Mouse (Mus musculus) limb, embryonic 11.5 days (tissue): ENCODE results near the gene Opalin. TPM values are rescaled to one million over a fixed set of nuclear protein-coding genes. Genes with fewer than 3 reads are reported as not detected.
A peak's percentile ranks its signal among the peaks of the same experiment; 100 is the strongest.

Experiments used
- ATAC-seq: fragments of 200-750 bp; cut with Nextera tagmentation; 2 replicates; pipeline ENCODE4 v1.8.0; 2017; ENCODE audit warnings: low read depth; ENCODE audit not compliant: insufficient number of reproducible peaks, low FRiP score, low TSS enrichment
- DNase-seq: peaks from one replicate; pipeline ENCODE4 v3.0.0-alpha.2; 2015; ENCODE audit warnings: low spot score
- H3K27ac ChIP-seq: fragments of 300-500 bp; sonication (generic); replicated peaks from 2 replicates; pipeline ENCODE4 v1.5.1; 2014; ENCODE audit warnings: low read depth, mild to moderate bottlenecking, low read length
- H3K27me3 ChIP-seq: fragments of 300-500 bp; sonication (generic); 2 replicates; pipeline ENCODE4 v1.6.1; 2014; ENCODE audit warnings: mild to moderate bottlenecking, low read length, mixed read lengths; ENCODE audit not compliant: control insufficient read depth, insufficient read depth
- H3K36me3 ChIP-seq: fragments of 300-500 bp; sonication (generic); 2 replicates; pipeline ENCODE4 v1.6.1; 2014; ENCODE audit warnings: mild to moderate bottlenecking, low read length, moderate library complexity, mixed read lengths; ENCODE audit not compliant: control insufficient read depth, insufficient read depth
- H3K4me1 ChIP-seq: fragments of 300-500 bp; sonication (generic); 2 replicates; pipeline ENCODE4 v1.6.1; 2014; ENCODE audit warnings: low read length, mixed read lengths; ENCODE audit not compliant: control insufficient read depth, insufficient read depth
- H3K4me2 ChIP-seq: fragments of 300-500 bp; sonication (generic); 2 replicates; pipeline ENCODE4 v1.6.1; 2014; ENCODE audit warnings: low read depth, mild to moderate bottlenecking, moderate library complexity; ENCODE audit not compliant: severe bottlenecking
- H3K4me3 ChIP-seq: fragments of 300-500 bp; sonication (generic); 2 replicates; pipeline ENCODE4 v1.5.1; 2014; ENCODE audit warnings: low read depth, low read length
- H3K9ac ChIP-seq: fragments of 300-500 bp; sonication (generic); 2 replicates; pipeline ENCODE4 v1.6.1; 2014; ENCODE audit warnings: mild to moderate bottlenecking, low read length
- H3K9me3 ChIP-seq: fragments of 300-500 bp; sonication (generic); 2 replicates; pipeline ENCODE4 v1.6.1; 2016; ENCODE audit warnings: low read length; ENCODE audit not compliant: control insufficient read depth
- WGBS: fragments of 180-500 bp; shearing (Covaris S2); extraction: QIAGEN DNeasy Blood & Tissue Kit; methylation state at CpG from one replicate; pipeline ENCODE4 v1.1.7; 2014; 5-methylcytosine and 5-hydroxymethylcytosine counted together
- polyA plus RNA-seq: library from polyadenylated mRNA; unstranded; fragments of >200 nt; fragmentation: Nextera tagmentation; extraction: Ambion mirVana; gene quantifications from 2 replicates; pipeline ENCODE4 v1.2.1, GENCODE M21; 2014

Gene Opalin
- polyA plus RNA-seq, 1 experiment from 2014 or later, result not detected

GRCm38 (mm10) chr19:41019164-41019675 lies 57.7 kb downstream of the Opalin start:
- Histone ChIP-seq H3K27ac (no peak overlapping the region), H3K9ac (no peak overlapping the region), H3K4me1 (no peaks in the 10 kb centered on the region), H3K4me3 (no peak overlapping the region), H3K4me2 (no peak overlapping the region), H3K9me3 (no peaks in the 10 kb centered on the region), H3K27me3 (no peaks in the 10 kb centered on the region), H3K36me3 (no peaks in the 10 kb centered on the region)
- ATAC-seq (no peak), DNase-seq (no peak)
- WGBS, result 80% methylated on average over 5 of the region's 5 CpGs

GRCm38 (mm10) chr19:41015951-41016716 lies 60.8 kb downstream of the Opalin start:
- no peak overlapping the region for H3K9ac ChIP-seq
- DNase-seq (peak; percentile 54), ATAC-seq (no peak)
- H3K27me3 ChIP-seq, result no peaks in the 10 kb centered on the region
- H3K36me3 ChIP-seq, result no peaks in the 10 kb centered on the region
- no peak overlapping the region for H3K4me3 ChIP-seq
- peak overlapping the region; percentile 24 for H3K4me2 ChIP-seq
- H3K27ac ChIP-seq, result no peak overlapping the region
- H3K4me1 ChIP-seq, result 0 out of 2 replicates have a peak, but pooled peaks cover 3% of the 10 kb centered on the region
- WGBS, result 21% methylated on average over 14 of the region's 14 CpGs
- H3K9me3 ChIP-seq, result no peaks in the 10 kb centered on the region

GRCm38 (mm10) chr19:41014003-41014402 lies 62.9 kb downstream of the Opalin start:
- H3K4me3 ChIP-seq, result no peak overlapping the region
- no peaks in the 10 kb centered on the region for H3K9me3 ChIP-seq
- no peaks in the 10 kb centered on the region for H3K36me3 ChIP-seq
- H3K27me3 ChIP-seq, result no peaks in the 10 kb centered on the region
- H3K9ac ChIP-seq, result no peak overlapping the region
- DNase-seq (no peak), ATAC-seq (no peak)
- 0 out of 2 replicates have a peak, but pooled peaks cover 3% of the 10 kb centered on the region for H3K4me1 ChIP-seq
- H3K4me2 ChIP-seq, result no peak overlapping the region
- no peak overlapping the region for H3K27ac ChIP-seq
- 33% methylated on average over 9 of the region's 9 CpGs for WGBS

- WGBS, result 6% methylated on average over 5 of the region's 5 CpGs
- Histone ChIP-seq H3K36me3 (no peaks in the 10 kb centered on the region), H3K4me2 (no peak overlapping the region), H3K27me3 (no peaks in the 10 kb centered on the region), H3K9ac (no peak overlapping the region), H3K9me3 (no peaks in the 10 kb centered on the region), H3K4me3 (no peak overlapping the region), H3K4me1 (0 out of 2 replicates have a peak, but pooled peaks cover 3% of the 10 kb centered on the region), H3K27ac (no peak overlapping the region)
- no peak for DNase-seq
- ATAC-seq, result no peak
Observed at GRCm38 (mm10) chr19:41013591-41013990, 63.3 kb downstream of the Opalin start.

Other genes starting within 250 kb of the Opalin start
- 33.5 and 37.2 TPM in 2 replicates for gene Ccnj, start 245.8 kb downstream of the Opalin start, polyA plus RNA-seq
- gene Zfp518a, start 182.4 kb downstream of the Opalin start, polyA plus RNA-seq, result 16.1 and 17.2 TPM in 2 replicates
- gene Blnk, start 82.6 kb downstream of the Opalin start, polyA plus RNA-seq, result 0.97 and 1.5 TPM in 2 replicates
- not detected in 2 replicates for gene Dntt, start 47.8 kb downstream of the Opalin start, polyA plus RNA-seq
- 0.07 TPM in 1 of 2 replicates, not detected in the other for gene Tll2, start 129.7 kb upstream of the Opalin start, polyA plus RNA-seq
- gene Tm9sf3, start 186.9 kb upstream of the Opalin start, polyA plus RNA-seq, result 132 and 139 TPM in 2 replicates